ENCODE assay signal across 9 mouse cellular contexts in genomic region chr1:38307821-38308704, GRCm38 (mm10).
DNase-seq lines count a peak whose midpoint lies in the region; ATAC-seq and TF ChIP-seq lines count a peak whose summit lies in the region.
"Had no signal": no experiment of that assay in that cellular context is flagged by ENCODE, and none has a peak within 500 bp of the region (broad histone marks: within the 10 kb centered on the region; RNA-seq: fewer than 3 reads in every experiment).

No protein-coding gene starts in this region.

- DNase-seq in forebrain, embryonic 10.5 days (ENCODE audit: extremely low spot score, low spot score) = no peak
- peak; percentile 91 for DNase-seq in NIH3T3 (ENCODE audit: low read depth)
- DNase-seq in large intestine, adult 2 months (ENCODE audit: low read depth, low spot score) = peak; percentile 10
- peak; percentile 20 for DNase-seq in ovary, postnatal 10 days (ENCODE audit: low spot score)
- no peak for DNase-seq in embryo, embryonic 10 days (ENCODE audit: low spot score)

- ATAC-seq in forebrain, embryonic 13.5 days = peak; percentile 67; the same call in 1 of the 2 replicates
- ATAC-seq in heart, embryonic 13.5 days (ENCODE audit: extremely low read depth, insufficient number of reproducible peaks, low FRiP score, low TSS enrichment) = peak; percentile 76; the same call in 1 of the 2 replicates

- no peaks in the 10 kb centered on the region for H3K27me3 ChIP-seq in forebrain, embryonic 13.5 days
- H3K27me3 ChIP-seq in forebrain, embryonic 10.5 days (ENCODE audit: poor library complexity, severe bottlenecking) = no peaks in the 10 kb centered on the region
- H3K27me3 ChIP-seq in heart, embryonic 13.5 days (replicated peaks) = no peaks in the 10 kb centered on the region

- H3K4me1 ChIP-seq in forebrain, embryonic 13.5 days = peaks cover 13% of the 10 kb centered on the region
- no peaks in the 10 kb centered on the region for H3K4me1 ChIP-seq in forebrain, embryonic 10.5 days
- H3K4me1 ChIP-seq in embryonic fibroblast, embryonic 13.5 days (ENCODE audit: control insufficient read depth, insufficient read depth, low read length) = peaks cover 18% of the 10 kb centered on the region
- peaks cover 44% of the 10 kb centered on the region for H3K4me1 ChIP-seq in heart, embryonic 13.5 days

- no peak for TF ChIP-seq CTCF in embryonic fibroblast, embryonic 13.5 days (IDR thresholded peaks at IDR 0.05; ENCODE audit: borderline replicate concordance, insufficient read depth, low read length)

- no peak for TF ChIP-seq POLR2A in embryonic fibroblast, embryonic 13.5 days (IDR thresholded peaks at IDR 0.05; ENCODE audit: low read depth, low read length)

- H3K4me2 ChIP-seq in forebrain, embryonic 13.5 days = no peak overlapping the region
- no peak overlapping the region for H3K4me2 ChIP-seq in heart, embryonic 13.5 days

- no peak overlapping the region for H3K4me3 ChIP-seq in forebrain, embryonic 13.5 days
- H3K4me3 ChIP-seq in forebrain, embryonic 10.5 days = no peak overlapping the region
- no peak overlapping the region for H3K4me3 ChIP-seq in embryonic fibroblast, embryonic 13.5 days (ENCODE audit: insufficient read depth, low read length)
- no peak overlapping the region for H3K4me3 ChIP-seq in heart, embryonic 13.5 days

- H3K9me3 ChIP-seq in forebrain, embryonic 13.5 days (replicated peaks) = no peaks in the 10 kb centered on the region
- no peaks in the 10 kb centered on the region for H3K9me3 ChIP-seq in forebrain, embryonic 10.5 days
- no peaks in the 10 kb centered on the region for H3K9me3 ChIP-seq in heart, embryonic 13.5 days

- WGBS in forebrain, embryonic 13.5 days = 54% methylated on average over 7 of the region's 7 CpGs
- 81% methylated on average over 7 of the region's 7 CpGs for WGBS in forebrain, embryonic 10.5 days
- WGBS in heart, embryonic 13.5 days = 32% methylated on average over 7 of the region's 7 CpGs
- 32% methylated on average over 7 of the region's 7 CpGs for WGBS in large intestine, adult 2 months

- peak overlapping the region; percentile 61 for H3K27ac ChIP-seq in forebrain, embryonic 13.5 days
- no peak overlapping the region for H3K27ac ChIP-seq in forebrain, embryonic 10.5 days
- peak overlapping the region; percentile 35; the same call in 1 of the 2 replicates for H3K27ac ChIP-seq in embryonic fibroblast, embryonic 13.5 days (ENCODE audit: insufficient read depth, low read length)
- peak overlapping the region; percentile 93 for H3K27ac ChIP-seq in heart, embryonic 13.5 days (replicated peaks)
- H3K27ac ChIP-seq: liver, embryonic 14.5 days had no signal

- H3K9ac ChIP-seq in forebrain, embryonic 13.5 days = no peak overlapping the region
- H3K9ac ChIP-seq in heart, embryonic 13.5 days = peak overlapping the region; percentile 37
- H3K9ac ChIP-seq: liver, embryonic 14.5 days had no signal

- H3K36me3 ChIP-seq in forebrain, embryonic 13.5 days (ENCODE audit: poor library complexity, severe bottlenecking) = no peaks in the 10 kb centered on the region; the same call in 1 of the 2 replicates
- H3K36me3 ChIP-seq in forebrain, embryonic 10.5 days (replicated peaks) = no peaks in the 10 kb centered on the region
- no peaks in the 10 kb centered on the region for H3K36me3 ChIP-seq in heart, embryonic 13.5 days

Comparison
In these comparisons a context has a peak if more than half of its experiments do, and no peak if none do; other contexts are left out.
1. DNase-seq: peak in NIH3T3 (single experiment), large intestine, adult 2 months (single experiment) and ovary, postnatal 10 days (single experiment); none in forebrain, embryonic 10.5 days (single experiment) and embryo, embryonic 10 days (single experiment).